Mouse (Mus musculus) hindbrain, embryonic 15.5 days (tissue): ENCODE data around the gene Lyst. TPM values are rescaled to one million over a fixed set of nuclear protein-coding genes. Genes with fewer than 3 reads are reported as not detected.

Experiments
- ATAC-seq: fragments of 200-750 bp; cut with Nextera tagmentation; 2 replicates; pipeline ENCODE4 v1.8.0; 2017; ENCODE audit warnings: low read depth, moderate number of reproducible peaks, moderate TSS enrichment; ENCODE audit not compliant: low FRiP score
- H3K27ac ChIP-seq: fragments of 300-500 bp; sonication (generic); replicated peaks from 2 replicates; pipeline ENCODE4 v1.5.1; 2015; ENCODE audit warnings: mild to moderate bottlenecking, inconsistent platforms
- H3K27me3 ChIP-seq: fragments of 300-500 bp; sonication (generic); 2 replicates; pipeline ENCODE4 v1.6.1; 2015; ENCODE audit warnings: control low read depth, inconsistent platforms
- H3K36me3 ChIP-seq: fragments of 300-500 bp; sonication (generic); 2 replicates; pipeline ENCODE4 v1.6.1; 2015; ENCODE audit warnings: control low read depth, inconsistent platforms
- H3K4me1 ChIP-seq: fragments of 300-500 bp; sonication (generic); replicated peaks from 2 replicates; pipeline ENCODE4 v1.6.1; 2015; ENCODE audit warnings: control low read depth, inconsistent platforms
- H3K4me2 ChIP-seq: fragments of 300-500 bp; sonication (generic); 2 replicates; pipeline ENCODE4 v1.6.1; 2015; ENCODE audit warnings: moderate library complexity, mild to moderate bottlenecking, inconsistent platforms
- H3K4me3 ChIP-seq: fragments of 300-500 bp; sonication (generic); 2 replicates; pipeline ENCODE4 v1.5.1; 2015; ENCODE audit warnings: mild to moderate bottlenecking, inconsistent platforms
- H3K9ac ChIP-seq: fragments of 300-500 bp; sonication (generic); 2 replicates; pipeline ENCODE4 v1.6.1; 2015; ENCODE audit warnings: inconsistent platforms
- H3K9me3 ChIP-seq: fragments of 300-500 bp; sonication (generic); 2 replicates; pipeline ENCODE4 v1.6.1; 2016; ENCODE audit warnings: control low read depth, inconsistent platforms
- WGBS: fragments of 180-500 bp; shearing (Covaris S2); methylation state at CpG from one replicate; pipeline ENCODE4 v1.1.7; 2015; 5-methylcytosine and 5-hydroxymethylcytosine counted together
- polyA plus RNA-seq: library from polyadenylated mRNA; unstranded; fragments of >200 nt; fragmentation: Nextera tagmentation; extraction: Ambion mirVana; gene quantifications from 2 replicates; pipeline ENCODE4 v1.2.1, GENCODE M21; 2015

Gene Lyst
- polyA plus RNA-seq, 1 experiment from 2014 or later, result 4.7 TPM

DNA sequence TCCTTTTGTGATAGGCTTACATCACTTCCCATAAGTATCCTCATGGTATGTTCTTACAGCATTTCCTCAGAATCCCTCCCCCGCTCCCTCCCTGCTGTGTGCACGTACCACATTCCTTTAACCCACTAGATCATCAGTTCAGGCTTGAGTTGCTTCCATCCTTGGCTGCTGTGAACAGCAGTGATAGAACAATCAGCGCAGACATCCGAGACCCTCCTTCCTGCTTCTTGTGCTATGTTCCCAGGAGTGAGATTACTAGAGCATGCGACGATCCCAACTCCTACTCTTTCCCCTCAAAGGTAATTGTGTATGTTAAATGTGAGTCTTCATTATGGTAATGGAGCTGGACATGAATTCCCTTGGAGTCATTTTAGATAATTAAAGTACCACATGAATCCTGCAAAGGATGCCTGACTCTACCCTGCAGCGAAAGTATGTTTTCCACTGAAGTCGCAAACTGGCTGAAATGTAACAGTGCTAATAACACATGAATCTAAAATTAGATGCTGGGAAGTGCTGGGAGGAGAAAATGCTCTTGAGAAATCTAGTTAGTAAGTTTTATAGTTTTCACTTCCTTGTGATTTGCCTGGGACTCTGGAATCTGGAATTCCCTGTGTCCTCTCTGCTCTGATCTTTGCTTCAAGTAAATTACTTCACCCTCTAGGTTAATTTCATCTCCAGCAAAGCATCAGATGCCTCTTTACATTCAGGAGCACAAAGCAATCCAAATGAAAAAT is 13.6 kb upstream of the Lyst start:
- Histone ChIP-seq H3K4me3 (no peak overlapping the region), H3K27me3 (no peaks in the 10 kb centered on the region), H3K4me1 (peaks cover 30% of the 10 kb centered on the region), H3K27ac (peak overlapping the region; percentile 55; the same call in 1 of the 2 replicates), H3K9ac (no peak overlapping the region), H3K4me2 (peak overlapping the region; percentile 37), H3K9me3 (no peaks in the 10 kb centered on the region), H3K36me3 (no peaks in the 10 kb centered on the region)
- ATAC-seq, result peak; percentile 73
- WGBS, result 30% methylated on average over 8 of the region's 8 CpGs

DNA sequence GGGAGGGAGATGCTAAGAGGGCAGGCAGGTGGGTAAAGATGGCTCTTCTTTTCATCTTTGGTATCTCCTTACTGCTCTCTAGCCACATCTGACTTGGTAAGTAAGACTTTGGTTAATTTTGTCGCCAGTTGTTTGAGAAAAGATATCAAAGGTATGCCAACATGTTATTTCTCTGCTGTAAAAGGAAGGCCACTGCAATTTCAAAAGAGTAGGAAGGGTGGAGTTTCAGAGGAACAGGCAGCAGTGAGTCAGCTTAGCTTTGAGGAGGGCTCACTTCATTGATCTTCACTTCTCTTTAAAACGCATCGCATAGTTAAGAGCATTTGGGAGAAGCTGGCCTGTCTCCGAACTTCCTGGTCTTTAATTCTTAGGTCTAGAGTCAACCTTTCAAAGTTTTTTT is 8.2 kb upstream of the Lyst start:
- no peak overlapping the region for H3K9ac ChIP-seq
- H3K9me3 ChIP-seq, result no peaks in the 10 kb centered on the region
- no peak for ATAC-seq
- H3K27me3 ChIP-seq, result no peaks in the 10 kb centered on the region
- H3K4me1 ChIP-seq, result 0 out of 2 replicates have a peak, but pooled peaks cover 4% of the 10 kb centered on the region
- no peak overlapping the region for H3K4me3 ChIP-seq
- H3K4me2 ChIP-seq, result no peak overlapping the region
- no peak overlapping the region for H3K27ac ChIP-seq
- no peaks in the 10 kb centered on the region for H3K36me3 ChIP-seq
- 84% methylated on average over 4 of the region's 4 CpGs for WGBS

DNA sequence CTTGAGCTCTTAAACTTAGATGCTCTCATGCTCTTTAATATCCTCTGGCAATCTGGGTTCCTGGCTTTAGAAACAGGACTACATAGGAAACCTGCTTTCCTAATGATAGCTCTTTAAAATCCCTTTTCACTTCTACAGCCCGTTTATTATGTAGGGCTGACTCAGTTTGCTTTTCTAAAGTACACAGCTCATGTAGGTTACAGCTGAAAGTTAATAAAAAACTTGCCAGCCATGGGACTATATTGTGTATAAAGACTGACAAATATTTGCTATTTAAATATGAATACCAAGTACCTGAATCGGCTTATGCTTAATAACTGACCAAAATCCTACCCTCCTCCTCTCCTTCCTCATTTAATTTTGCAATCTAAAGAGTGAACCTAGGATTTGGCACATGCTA is 6.7 kb upstream of the Lyst start:
- 79% methylated on average over 2 of the region's 2 CpGs for WGBS
- Histone ChIP-seq H3K4me1 (no peaks in the 10 kb centered on the region), H3K4me2 (no peak overlapping the region), H3K36me3 (no peaks in the 10 kb centered on the region), H3K9ac (no peak overlapping the region), H3K27ac (no peak overlapping the region), H3K27me3 (no peaks in the 10 kb centered on the region), H3K9me3 (no peaks in the 10 kb centered on the region), H3K4me3 (no peak overlapping the region)
- ATAC-seq, result no peak

GRCm38 (mm10) chr13:13587653-13588184 is 2.5 kb upstream of the Lyst start:
- no peaks in the 10 kb centered on the region for H3K27me3 ChIP-seq
- no peaks in the 10 kb centered on the region for H3K36me3 ChIP-seq
- H3K27ac ChIP-seq, result no peak overlapping the region
- 87% methylated on average over 1 of the region's 1 CpGs for WGBS
- ATAC-seq, result no peak
- H3K4me1 ChIP-seq, result peaks cover 17% of the 10 kb centered on the region
- no peak overlapping the region for H3K4me3 ChIP-seq
- H3K9ac ChIP-seq, result no peak overlapping the region
- H3K9me3 ChIP-seq, result no peaks in the 10 kb centered on the region
- H3K4me2 ChIP-seq, result no peak overlapping the region

GRCm38 (mm10) chr13:13588518-13588917 is 1.7 kb upstream of the Lyst start:
- H3K9me3 ChIP-seq, result no peaks in the 10 kb centered on the region
- no peak overlapping the region for H3K27ac ChIP-seq
- H3K4me3 ChIP-seq, result no peak overlapping the region
- H3K27me3 ChIP-seq, result no peaks in the 10 kb centered on the region
- H3K36me3 ChIP-seq, result no peaks in the 10 kb centered on the region
- H3K4me2 ChIP-seq, result no peak overlapping the region
- peaks cover 17% of the 10 kb centered on the region for H3K4me1 ChIP-seq
- ATAC-seq, result no peak
- 88% methylated on average over 1 of the region's 1 CpGs for WGBS
- no peak overlapping the region for H3K9ac ChIP-seq

GRCm38 (mm10) chr13:13589032-13589431 is 1.2 kb upstream of the Lyst start:
- 92% methylated on average over 2 of the region's 2 CpGs for WGBS
- no peak for ATAC-seq
- H3K9ac ChIP-seq, result no peak overlapping the region
- H3K36me3 ChIP-seq, result no peaks in the 10 kb centered on the region
- peak overlapping the region; percentile 68; the same call in 1 of the 2 replicates for H3K4me2 ChIP-seq
- H3K27ac ChIP-seq, result no peak overlapping the region
- H3K9me3 ChIP-seq, result no peaks in the 10 kb centered on the region
- no peaks in the 10 kb centered on the region for H3K27me3 ChIP-seq
- H3K4me1 ChIP-seq, result peaks cover 17% of the 10 kb centered on the region
- no peak overlapping the region for H3K4me3 ChIP-seq

DNA sequence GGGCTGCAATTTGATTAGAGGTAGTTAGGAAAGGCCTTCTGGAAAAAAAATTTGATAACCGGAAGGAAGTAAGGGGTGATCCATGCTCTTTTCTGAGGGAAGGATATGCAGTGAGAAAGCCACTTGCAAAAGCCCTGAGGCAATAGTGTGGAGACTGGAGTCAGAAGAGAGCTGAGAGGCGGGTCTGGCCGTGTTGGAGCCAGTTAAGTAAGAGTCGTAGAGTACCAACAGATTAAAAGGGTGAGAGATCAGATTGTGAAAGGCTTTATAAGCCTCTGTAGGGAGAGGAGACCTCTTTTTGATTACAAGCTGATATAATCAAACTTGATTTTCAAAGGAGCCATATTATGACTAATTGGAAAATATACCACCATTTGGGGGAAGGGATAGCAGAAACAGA is 1.7 kb downstream of the Lyst start:
- no peaks in the 10 kb centered on the region for H3K9me3 ChIP-seq
- H3K36me3 ChIP-seq, result no peaks in the 10 kb centered on the region
- H3K27ac ChIP-seq, result no peak overlapping the region
- ATAC-seq, result no peak
- 75% methylated on average over 4 of the region's 4 CpGs for WGBS
- H3K4me3 ChIP-seq, result no peak overlapping the region
- peak overlapping the region; percentile 68 for H3K4me2 ChIP-seq
- no peaks in the 10 kb centered on the region for H3K27me3 ChIP-seq
- H3K4me1 ChIP-seq, result peaks cover 17% of the 10 kb centered on the region
- H3K9ac ChIP-seq, result no peak overlapping the region

- no peak for ATAC-seq
Observed at GRCm38 (mm10) chr13:13596424-13597044, 6.3 kb downstream of the Lyst start.

GRCm38 (mm10) chr13:13597896-13598295 is 7.7 kb downstream of the Lyst start:
- Histone ChIP-seq H3K4me3 (no peak overlapping the region), H3K27me3 (no peaks in the 10 kb centered on the region), H3K4me2 (no peak overlapping the region), H3K4me1 (no peaks in the 10 kb centered on the region), H3K9ac (no peak overlapping the region), H3K9me3 (no peaks in the 10 kb centered on the region), H3K27ac (no peak overlapping the region), H3K36me3 (no peaks in the 10 kb centered on the region)
- WGBS, result 86% methylated on average over 2 of the region's 2 CpGs
- no peak for ATAC-seq

More at GRCm38 (mm10) chr13:13596424-13597044, 6.3 kb downstream of the Lyst start:
- Histone ChIP-seq H3K27me3 (no peaks in the 10 kb centered on the region), H3K27ac (no peak overlapping the region), H3K4me2 (no peak overlapping the region), H3K9ac (no peak overlapping the region), H3K4me1 (peaks cover 8% of the 10 kb centered on the region), H3K36me3 (no peaks in the 10 kb centered on the region), H3K4me3 (no peak overlapping the region), H3K9me3 (no peaks in the 10 kb centered on the region)
- 95% methylated on average over 7 of the region's 7 CpGs for WGBS

DNA sequence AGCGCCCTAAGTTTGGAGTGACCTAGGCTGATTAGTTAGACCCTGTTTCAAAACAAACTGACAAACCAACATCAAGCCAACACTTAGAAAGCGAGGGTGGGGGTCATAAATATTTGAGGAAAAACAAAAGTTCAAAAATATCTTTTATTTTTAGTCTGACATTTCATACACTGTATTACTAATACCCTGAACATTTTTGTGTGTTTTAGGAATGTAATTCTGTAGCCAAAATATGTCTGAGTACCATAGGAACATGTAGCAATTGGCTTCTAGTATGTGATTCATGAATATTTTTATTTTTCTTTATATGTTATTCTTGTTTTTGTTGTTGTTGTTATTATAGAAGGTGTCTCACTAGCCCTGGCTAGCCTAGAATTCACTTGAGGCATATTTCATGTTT is 11.2 kb downstream of the Lyst start:
- H3K4me1 ChIP-seq, result no peaks in the 10 kb centered on the region
- H3K27ac ChIP-seq, result no peak overlapping the region
- WGBS, result 91% methylated on average over 2 of the region's 2 CpGs
- no peak overlapping the region for H3K4me3 ChIP-seq
- no peaks in the 10 kb centered on the region for H3K36me3 ChIP-seq
- no peaks in the 10 kb centered on the region for H3K27me3 ChIP-seq
- no peak overlapping the region for H3K4me2 ChIP-seq
- H3K9ac ChIP-seq, result no peak overlapping the region
- ATAC-seq, result no peak
- H3K9me3 ChIP-seq, result no peaks in the 10 kb centered on the region

DNA sequence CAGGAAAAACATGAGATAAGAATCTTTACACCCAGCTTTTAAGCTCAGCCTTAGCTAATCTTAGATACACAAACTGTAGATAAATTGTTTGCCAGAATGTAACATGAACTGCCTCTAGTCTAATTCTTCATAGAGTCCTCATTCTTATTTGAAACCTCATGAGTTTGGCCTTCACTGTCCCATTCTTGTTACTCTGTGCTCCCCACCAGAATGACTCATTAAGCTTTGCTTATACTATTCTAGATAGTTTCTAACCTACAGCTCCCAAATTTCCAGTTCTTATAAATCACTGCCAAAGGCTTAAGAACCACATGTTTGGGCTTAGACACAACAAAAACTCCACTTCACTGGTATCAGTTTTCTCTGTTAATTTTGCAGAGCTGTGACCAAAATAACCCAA is 16.0 kb downstream of the Lyst start:
- no peaks in the 10 kb centered on the region for H3K36me3 ChIP-seq
- ATAC-seq, result no peak
- no peak overlapping the region for H3K27ac ChIP-seq
- no peak overlapping the region for H3K4me2 ChIP-seq
- no peaks in the 10 kb centered on the region for H3K9me3 ChIP-seq
- no peak overlapping the region for H3K4me3 ChIP-seq
- H3K27me3 ChIP-seq, result no peaks in the 10 kb centered on the region
- H3K9ac ChIP-seq, result no peak overlapping the region
- no peaks in the 10 kb centered on the region for H3K4me1 ChIP-seq

GRCm38 (mm10) chr13:13608311-13608710 is 18.1 kb downstream of the Lyst start:
- Histone ChIP-seq H3K9ac (no peak overlapping the region), H3K27me3 (no peaks in the 10 kb centered on the region), H3K9me3 (no peaks in the 10 kb centered on the region), H3K27ac (no peak overlapping the region), H3K4me1 (no peaks in the 10 kb centered on the region), H3K4me3 (no peak overlapping the region), H3K36me3 (no peaks in the 10 kb centered on the region), H3K4me2 (no peak overlapping the region)
- ATAC-seq, result no peak
- WGBS, result 70% methylated on average over 1 of the region's 1 CpGs
